Comparison of ENCODE assay signal across 8 mouse cellular contexts in the genomic region with DNA sequence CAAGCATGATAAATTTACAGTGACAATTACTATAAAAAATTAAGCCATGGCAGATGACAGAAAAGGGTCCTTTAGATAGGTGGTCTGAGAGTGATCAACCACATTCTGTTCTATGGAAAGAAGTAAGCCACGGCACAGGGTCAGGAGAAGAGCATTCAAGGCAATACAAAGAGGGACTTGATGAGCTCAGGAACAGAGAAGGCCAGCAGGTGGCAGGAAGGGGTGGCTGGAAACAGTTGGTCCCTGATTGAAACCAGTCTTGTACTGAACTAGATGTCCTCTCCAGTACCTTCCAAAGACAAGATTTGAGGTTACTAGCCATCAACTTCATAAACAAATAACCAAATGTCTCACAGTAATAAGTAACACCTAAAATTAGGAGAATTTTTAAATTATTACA. TPM values are rescaled to one million over a fixed set of nuclear protein-coding genes. Genes with fewer than 3 reads are reported as not detected.
DNase-seq lines count a peak whose midpoint lies in the region; ATAC-seq and TF ChIP-seq lines count a peak whose summit lies in the region.

No protein-coding gene starts in this region.

- peaks cover 4% of the 10 kb centered on the region; the same call in 1 of the 2 replicates for H3K27me3 ChIP-seq in kidney, embryonic 16.5 days (ENCODE audit: insufficient read depth, low read length)
- H3K27me3 ChIP-seq in Patski = peaks cover 31% of the 10 kb centered on the region
- no peaks in the 10 kb centered on the region for H3K27me3 ChIP-seq in forebrain, embryonic 15.5 days

- H3K27ac ChIP-seq in kidney, embryonic 16.5 days (ENCODE audit: low read length) = no peak overlapping the region
- H3K27ac ChIP-seq in forebrain, embryonic 15.5 days (replicated peaks) = no peak overlapping the region

- ATAC-seq in kidney, embryonic 16.5 days (ENCODE audit: low FRiP score, low TSS enrichment) = no peak
- peak; percentile 60 for ATAC-seq in Patski
- no peak for ATAC-seq in forebrain, embryonic 15.5 days (replicated peaks)

- TF ChIP-seq CTCF in Patski (IDR thresholded peaks at IDR 0.05) = peak; percentile 48

- peak; percentile 6 to 26 for DNase-seq in kidney, adult 8-10 months
- DNase-seq in Patski (ENCODE audit: low read depth, low spot score) = no peak
- peak; percentile 34 for DNase-seq in cerebellum, adult 8-10 months
- peak; percentile 18 for DNase-seq in lung, postnatal 25 days (ENCODE audit: low spot score)
- no peak for DNase-seq in frontal cortex, postnatal 25 days (ENCODE audit: low spot score in 2 of 2)
- DNase-seq in spleen, postnatal 36 days (ENCODE audit: low spot score in 2 of 2) = no peak

- no peak overlapping the region for H3K9ac ChIP-seq in kidney, embryonic 16.5 days (replicated peaks; ENCODE audit: low read length)
- no peak overlapping the region for H3K9ac ChIP-seq in forebrain, embryonic 15.5 days (replicated peaks)

- POLR2A ChIA-PET in Patski (lab: Charles Lee) = no interaction called here

- H3K36me3 ChIP-seq in kidney, embryonic 16.5 days (ENCODE audit: insufficient read depth, low read length) = no peaks in the 10 kb centered on the region
- H3K36me3 ChIP-seq in forebrain, embryonic 15.5 days = no peaks in the 10 kb centered on the region

- no peak overlapping the region for H3K4me3 ChIP-seq in kidney, embryonic 16.5 days (ENCODE audit: low read length)
- H3K4me3 ChIP-seq in forebrain, embryonic 15.5 days = no peak overlapping the region

- in situ Hi-C loops in Patski (cut with MboI; ENCODE audit: low pct_unique_long_range_greater_than_20kb) = loop anchor here (10.0 kb wide), 1 partner anchor 351 kb away; no protein-coding TSS in a partner anchor

- 57% methylated on average over 1 of the region's 1 CpGs for WGBS in kidney, embryonic 16.5 days
- WGBS in forebrain, embryonic 15.5 days = 46% methylated on average over 1 of the region's 1 CpGs

- no peak overlapping the region for H3K4me2 ChIP-seq in kidney, embryonic 16.5 days (replicated peaks; ENCODE audit: low read depth, low read length)
- H3K4me2 ChIP-seq in forebrain, embryonic 15.5 days (replicated peaks) = no peak overlapping the region

- no peaks in the 10 kb centered on the region for H3K4me1 ChIP-seq in kidney, embryonic 16.5 days (ENCODE audit: insufficient read depth, low read length)
- no peaks in the 10 kb centered on the region for H3K4me1 ChIP-seq in forebrain, embryonic 15.5 days

- H3K9me3 ChIP-seq in kidney, embryonic 16.5 days (ENCODE audit: low read length) = peaks cover 2% of the 10 kb centered on the region
- H3K9me3 ChIP-seq in forebrain, embryonic 15.5 days = no peaks in the 10 kb centered on the region

- CTCF ChIA-PET in Patski (lab: Charles Lee) = interaction anchor here (1.0 kb wide), 1 partner anchor 10 kb away, joined by 3 read pairs; no protein-coding TSS in a partner anchor

RNA-seq across cellular contexts. Expression of gene Gja6, which starts 28.7 kb away (rescaled TPM):
- polyA plus RNA-seq in kidney, embryonic 16.5 days (2015; fragmentation: Nextera tagmentation; extraction: Ambion mirVana) = 0.10 and 0.12 TPM in 2 replicates
- 0.08 TPM for polyA plus RNA-seq in Patski (2021)
- polyA plus RNA-seq in forebrain, embryonic 15.5 days (2015; fragmentation: Nextera tagmentation; extraction: Ambion mirVana) = 0.23 TPM in 1 of 2 replicates, not detected in the other

RNA-seq across cellular contexts. Expression of gene Cdkl5, which starts 59.0 kb away (rescaled TPM):
- 1.9 and 2.5 TPM in 2 replicates for polyA plus RNA-seq in kidney, embryonic 16.5 days (2015; fragmentation: Nextera tagmentation; extraction: Ambion mirVana)
- polyA plus RNA-seq in Patski (2021) = 6.9 TPM
- polyA plus RNA-seq in forebrain, embryonic 15.5 days (2015; fragmentation: Nextera tagmentation; extraction: Ambion mirVana) = 5.9 and 6.2 TPM in 2 replicates

Comparison
In these comparisons a context has a peak if more than half of its experiments do, and no peak if none do; other contexts are left out.
1. DNase-seq: peak in kidney, adult 8-10 months (2 of 2), cerebellum, adult 8-10 months (single experiment) and lung, postnatal 25 days (single experiment); none in Patski (single experiment), frontal cortex, postnatal 25 days (0 of 2) and spleen, postnatal 36 days (0 of 2).